Mouse (Mus musculus) spleen, postnatal 4 days (tissue): ENCODE measurements around the gene Ccdc136.
"Not testable (repeated sequence)": the region's sequence is repeated elsewhere in the genome, so short reads cannot be mapped to it uniquely, and the experiment has no call there.

Experiments
- DNase-seq, 2 experiments: peaks; one replicate each; pipeline ENCODE4 v3.0.0; 2022; ENCODE audit warnings: low spot score in 2 of 2

The Ccdc136 gene

DNA sequence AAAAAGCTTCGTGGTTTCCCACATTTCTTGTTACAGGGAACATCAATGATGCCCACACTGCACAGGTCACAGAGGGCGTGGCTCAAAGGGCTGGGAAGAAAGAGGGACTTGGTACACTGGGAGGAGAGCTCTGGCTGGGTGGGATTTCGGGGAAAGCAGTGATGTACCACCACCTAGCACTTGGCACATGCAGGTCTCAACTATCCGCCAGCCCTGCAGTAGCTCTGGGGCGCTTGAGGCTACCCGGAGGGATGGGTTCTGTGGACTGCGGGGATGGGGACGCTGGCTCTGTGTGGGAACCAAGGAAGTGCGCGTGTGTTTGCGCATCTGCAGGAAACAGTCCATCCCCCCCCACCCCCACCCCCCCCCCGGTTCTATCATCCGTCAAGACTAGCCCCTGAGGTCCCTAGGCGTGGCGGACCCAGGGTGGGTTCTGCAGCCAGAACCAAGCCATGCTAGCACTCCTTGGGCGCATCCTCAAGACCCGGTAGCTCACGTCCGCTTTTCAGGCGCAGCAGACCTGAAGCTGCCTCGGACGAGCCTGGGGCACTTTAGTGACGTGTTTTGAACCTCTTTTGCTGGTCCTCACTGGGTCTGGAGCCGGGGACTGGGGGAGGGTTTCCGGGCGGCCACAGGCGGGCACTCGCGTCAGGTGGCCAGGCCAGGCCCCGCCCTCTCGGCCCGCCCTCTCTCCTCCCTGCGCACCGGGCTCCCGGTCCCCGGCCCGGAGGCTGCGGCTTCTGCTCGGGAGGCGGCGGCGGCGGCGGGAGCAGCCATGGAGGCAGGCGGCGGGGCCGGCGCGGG is at the start of gene Ccdc136:
TSS of gene Ccdc136 (plus strand) at position 400 of the 804 bp plus-strand sequence.
- DNase-seq = no peak

DNA sequence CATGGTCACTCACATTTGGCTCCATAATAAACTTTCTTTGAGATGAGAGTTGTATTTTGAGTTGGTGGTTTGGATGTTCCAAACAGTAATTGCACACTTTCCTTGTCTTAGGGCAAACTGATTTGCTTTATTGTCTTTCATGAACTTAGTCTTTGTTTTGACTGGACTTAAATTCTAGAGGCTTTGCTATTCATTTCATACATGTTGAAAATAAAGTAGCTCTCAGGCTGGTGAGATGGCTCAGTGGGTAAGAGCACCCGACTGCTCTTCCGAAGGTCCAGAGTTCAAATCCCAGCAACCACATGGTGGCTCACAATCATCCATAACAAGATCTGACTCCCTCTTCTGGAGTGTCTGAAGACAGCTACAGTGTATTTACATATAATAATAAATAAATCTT is 49.6 kb upstream of the Ccdc136 start:
- DNase-seq = not testable (repeated sequence)

DNA sequence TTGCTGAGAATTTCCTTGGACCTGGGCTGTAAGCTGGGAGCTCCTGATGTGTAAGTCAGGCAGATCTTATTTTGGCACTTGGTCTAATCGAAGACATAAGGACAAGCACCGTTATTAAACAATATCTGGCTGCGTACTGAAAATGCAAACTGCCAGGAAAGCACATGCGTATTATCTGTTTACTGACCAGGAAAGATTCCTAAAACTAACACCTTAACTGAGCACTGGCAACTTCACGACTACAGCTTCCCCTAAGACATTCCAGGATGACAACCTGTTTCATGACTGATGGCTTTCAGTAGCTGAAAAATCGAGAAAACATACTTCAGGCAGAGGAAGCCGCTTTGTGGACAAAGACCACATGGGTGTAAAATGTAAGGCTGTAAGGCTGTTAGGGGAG is 48.9 kb upstream of the Ccdc136 start:
- no peak for DNase-seq

DNA sequence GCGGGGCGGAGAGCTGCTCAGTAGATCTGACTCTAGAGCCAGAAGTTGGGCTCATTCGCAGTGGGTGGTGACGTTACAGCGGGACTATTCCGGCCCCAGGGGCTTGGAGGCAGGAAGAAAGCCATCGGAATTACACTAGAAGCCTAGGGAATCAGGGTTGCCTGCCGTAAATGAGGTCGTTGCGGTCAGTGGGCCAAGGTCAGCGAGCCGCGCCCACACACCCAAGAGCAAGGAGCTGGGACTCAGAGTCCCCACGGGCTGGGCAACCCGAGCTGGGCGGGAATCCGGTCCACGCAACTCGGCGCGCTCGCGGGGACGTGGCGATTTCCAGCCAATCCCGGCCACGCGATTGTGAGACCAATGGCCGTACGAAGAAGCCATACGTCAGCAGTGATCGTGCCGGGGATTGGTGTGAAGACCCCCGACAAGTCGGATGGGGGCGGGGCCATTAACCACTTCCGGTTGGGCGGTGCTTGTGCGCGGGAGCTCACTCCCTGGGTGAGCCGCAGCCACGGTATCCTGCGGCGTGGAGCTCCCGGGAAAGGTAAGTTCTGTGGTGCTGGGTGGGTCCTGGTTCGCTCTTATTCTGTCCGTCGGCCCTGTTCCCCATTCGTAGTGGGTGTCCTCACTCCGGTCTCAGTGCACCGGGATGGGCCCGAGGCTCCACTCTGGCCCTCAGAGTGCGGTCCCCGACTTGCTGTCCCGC is 48.3 kb upstream of the Ccdc136 start, which contains the start of gene Calu:
TSS of gene Calu (plus strand) at position 405 of the 706 bp plus-strand sequence.
- peak; percentile 99 for DNase-seq

DNA sequence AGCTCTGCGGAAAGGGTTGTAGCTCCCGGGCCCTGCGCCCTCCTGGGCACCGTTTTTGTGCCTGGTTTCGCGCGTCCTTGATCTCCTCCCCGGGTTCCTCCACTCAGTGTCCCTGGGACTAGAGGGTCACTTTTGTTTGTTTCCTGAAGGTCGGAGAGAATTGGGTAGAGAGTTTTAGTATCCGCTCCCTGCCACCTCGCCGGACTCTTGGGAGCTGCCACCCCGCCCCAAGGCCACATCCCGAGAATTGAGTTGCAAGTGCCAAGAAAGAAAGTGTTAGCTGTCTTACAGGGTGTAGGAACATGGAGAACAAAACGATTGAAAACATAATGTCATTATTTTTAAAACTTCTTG is 47.8 kb upstream of the Ccdc136 start:
- no peak for DNase-seq

DNA sequence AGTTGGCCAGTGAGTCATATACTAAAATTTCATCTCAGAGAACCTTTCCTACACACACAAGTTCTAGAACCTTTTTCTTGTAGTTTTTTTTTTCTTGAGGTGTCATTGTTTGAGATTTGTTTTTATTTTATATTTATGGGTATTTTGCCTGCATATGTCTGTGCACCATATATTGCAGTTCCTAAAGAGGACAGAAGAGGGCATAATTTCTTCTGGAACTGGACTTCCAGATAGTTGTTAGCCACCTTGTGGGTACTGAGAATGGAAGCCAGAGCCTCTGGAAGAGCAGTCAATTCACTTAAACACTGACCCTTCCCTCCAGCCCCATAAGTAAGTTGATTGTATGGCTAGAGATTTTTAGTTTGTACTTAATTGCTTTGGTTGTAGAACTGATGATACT is 44.5 kb upstream of the Ccdc136 start:
- DNase-seq = no peak

DNA sequence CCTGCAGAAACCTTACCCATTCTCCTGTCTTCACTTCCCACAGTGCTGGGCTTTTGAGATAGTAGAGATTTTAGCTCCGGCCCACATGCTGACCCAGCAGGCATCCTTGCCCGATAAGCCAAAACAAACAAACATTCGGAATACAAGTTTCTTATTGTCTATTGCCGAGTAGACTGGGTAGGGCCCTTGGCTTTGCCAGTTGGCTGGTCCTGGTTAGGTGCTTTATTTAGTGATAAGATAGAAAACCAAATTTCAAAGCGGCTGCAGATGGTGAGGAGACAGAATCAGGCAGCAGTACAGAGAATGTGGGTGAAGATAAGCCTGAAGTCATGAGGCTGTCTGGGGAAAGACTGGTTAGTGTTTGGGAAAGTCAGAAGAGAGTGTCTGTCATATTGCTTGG is 43.3 kb upstream of the Ccdc136 start:
- no peak for DNase-seq

DNA sequence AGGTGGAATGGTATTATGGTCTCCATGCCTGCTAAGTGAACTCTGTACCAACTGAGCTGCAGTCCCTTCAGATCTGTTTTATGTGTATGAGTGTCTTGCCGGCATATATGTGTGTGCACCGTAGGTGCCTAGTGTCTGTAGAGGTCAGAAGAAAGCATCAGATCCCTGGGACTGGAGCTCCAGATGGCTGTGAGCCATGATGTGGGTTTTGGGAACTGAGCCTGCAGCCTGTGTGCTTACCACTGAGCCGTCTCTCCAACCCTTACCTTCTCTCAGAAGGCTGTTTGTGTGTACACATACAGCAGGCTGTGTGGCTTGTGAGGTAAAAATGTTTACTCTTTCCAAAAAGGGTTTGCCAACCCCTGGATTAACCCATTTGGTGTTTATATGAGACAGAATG is 36.7 kb upstream of the Ccdc136 start:
- DNase-seq = no peak

DNA sequence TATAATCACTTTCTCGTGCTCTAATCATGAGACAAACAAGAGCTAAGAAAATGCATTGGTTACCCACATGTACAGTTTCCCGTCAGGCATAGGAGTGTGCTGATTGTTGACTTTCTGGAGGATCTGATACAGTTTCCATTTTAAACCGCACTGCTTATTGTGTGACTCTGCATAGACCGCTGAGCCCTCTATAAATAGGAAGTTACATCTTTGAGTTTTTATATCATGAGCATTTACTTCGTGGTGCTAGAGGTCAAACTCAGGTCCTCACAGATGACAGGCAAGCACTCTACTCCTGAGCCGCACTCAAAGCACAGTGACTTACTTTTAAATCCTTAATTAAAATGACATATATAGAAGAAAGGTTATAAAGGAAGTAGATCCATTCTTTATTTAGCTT is 35.9 kb upstream of the Ccdc136 start:
- DNase-seq = no peak

DNA sequence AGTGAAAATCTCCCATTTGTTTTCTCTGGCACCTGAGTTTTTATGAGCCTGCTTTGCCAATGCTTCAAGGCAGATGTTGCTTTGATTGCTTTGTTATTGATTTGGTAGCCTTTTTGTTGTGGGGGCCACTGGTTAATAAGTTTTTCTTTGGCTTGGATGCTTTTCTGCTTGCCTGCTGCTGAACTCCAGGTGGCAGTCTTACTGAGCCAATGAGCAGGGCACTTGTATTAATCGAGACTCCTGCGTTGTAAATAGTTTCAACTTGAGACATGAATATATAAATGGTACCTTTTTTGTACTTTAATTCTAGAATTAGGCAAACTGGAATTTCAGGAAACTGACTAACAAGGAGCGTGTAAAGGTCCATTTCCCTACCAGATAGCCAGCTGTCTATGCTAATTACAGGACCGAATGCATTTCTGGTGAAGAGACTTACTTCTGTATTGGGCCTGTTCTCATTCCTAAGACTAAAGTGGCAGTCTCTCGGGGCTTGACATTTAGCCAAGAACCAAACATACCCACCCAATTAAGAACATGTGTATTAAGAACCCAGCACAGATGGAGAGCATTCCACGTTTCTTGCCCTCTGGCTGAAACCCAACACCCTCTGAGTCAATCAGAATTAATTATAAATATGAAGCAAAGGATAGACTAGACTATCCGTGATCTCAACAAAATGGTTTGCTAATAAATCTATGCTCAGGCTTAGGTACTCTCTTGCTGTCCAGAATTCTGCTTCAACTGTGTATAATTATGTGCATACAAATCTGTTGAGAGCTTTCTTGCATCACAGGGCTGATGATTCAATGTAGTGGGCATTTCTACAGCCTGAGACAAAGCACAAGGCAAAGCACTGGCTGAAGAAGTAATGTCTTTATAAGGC is 33.6 kb upstream of the Ccdc136 start:
- DNase-seq = no peak

DNA sequence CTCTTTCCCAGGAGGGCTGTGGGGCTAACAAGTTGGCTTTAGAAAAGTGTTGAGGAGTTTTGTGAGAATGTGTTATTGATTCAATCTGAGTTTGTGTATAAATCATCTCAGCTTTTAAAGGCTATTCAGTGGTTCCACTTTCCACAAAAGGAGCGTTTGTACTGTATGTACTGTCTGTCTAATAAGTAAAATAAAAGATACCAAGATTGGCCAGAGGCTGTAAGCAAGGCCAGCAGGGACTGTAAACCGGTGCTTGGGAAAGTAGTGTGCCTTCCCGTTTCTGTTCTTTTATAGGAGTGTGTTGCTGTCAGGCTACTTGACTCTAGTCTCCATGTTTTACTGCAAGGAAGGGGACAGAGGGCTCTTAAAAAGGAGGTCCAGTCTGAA is 33.0 kb upstream of the Ccdc136 start:
- no peak for DNase-seq

DNA sequence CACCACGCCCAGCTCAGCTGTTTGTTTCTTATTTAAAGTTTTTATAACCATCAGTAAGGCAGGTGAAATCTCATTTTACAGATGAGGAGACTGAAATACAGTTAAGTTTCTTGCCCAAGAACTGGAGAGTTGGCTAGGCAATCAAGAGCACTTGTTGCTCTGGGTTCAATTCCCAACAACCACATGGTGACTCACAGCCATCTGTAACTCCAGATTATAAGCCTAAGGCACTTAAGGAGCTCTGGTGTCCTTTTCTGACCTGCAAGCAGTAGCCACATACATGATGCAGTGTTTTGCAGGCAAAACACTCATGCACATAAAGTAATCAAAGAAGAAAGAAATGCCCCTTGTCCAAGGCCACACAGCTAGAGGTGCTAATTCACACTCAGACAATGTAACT is 30.8 kb upstream of the Ccdc136 start:
- no peak for DNase-seq

DNA sequence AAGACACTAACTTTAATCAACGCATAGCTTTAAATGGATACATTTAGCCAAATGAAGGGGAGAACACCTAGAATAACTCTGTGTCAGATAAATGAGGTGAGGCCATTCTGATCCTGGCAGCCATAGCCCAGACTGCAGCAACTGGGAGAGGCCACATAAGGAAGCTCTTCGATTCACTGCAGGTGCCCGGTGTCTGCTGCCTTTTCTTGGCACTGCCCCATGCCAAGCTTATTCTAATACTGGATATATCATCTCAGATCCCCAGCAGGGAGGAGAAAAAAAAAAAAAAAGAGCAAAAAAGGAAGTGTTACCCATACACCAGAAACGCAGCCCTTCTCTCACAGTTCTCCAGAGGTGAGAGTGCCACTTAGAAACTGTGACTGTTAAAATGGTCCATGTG is 18.7 kb upstream of the Ccdc136 start:
- DNase-seq = no peak

DNA sequence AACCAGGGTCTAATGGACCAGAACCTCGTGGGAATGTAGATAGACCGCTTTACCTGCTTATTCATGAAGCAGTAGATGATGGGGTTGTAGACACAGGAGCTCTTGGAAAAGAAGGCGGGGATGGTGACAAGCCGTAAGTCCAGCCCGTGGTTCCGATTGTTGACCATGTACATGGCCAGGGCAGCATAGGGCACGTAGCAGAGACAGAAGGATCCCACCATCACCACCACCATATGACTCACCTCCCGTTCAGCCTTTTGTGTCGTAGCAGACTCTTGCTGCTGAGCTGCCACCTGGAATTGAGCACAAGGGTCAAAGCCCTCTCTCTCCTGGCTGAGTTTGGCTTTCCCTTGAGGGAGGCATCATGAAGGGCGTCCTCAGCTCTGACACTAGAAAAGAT is 17.4 kb upstream of the Ccdc136 start:
- DNase-seq = no peak

DNA sequence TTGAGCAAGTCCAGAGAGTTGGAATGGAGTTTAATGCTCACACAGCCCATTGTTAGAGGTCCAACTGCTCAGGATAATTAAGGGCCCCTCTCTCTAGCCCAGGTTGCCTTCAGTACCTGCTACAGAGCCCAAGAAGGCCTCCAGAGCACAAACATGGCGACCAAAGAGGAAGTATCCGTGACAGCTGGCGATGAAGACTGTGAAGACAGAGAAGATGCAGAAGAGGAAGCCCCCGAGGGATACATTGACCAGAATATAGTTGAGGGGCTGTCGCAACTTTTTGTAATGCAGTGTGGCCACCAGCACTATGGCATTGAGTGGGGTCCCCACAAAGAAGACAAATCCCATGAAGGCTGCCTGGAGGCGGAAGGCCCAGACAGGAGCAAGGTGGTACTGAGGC is 16.2 kb upstream of the Ccdc136 start:
- no peak for DNase-seq

DNA sequence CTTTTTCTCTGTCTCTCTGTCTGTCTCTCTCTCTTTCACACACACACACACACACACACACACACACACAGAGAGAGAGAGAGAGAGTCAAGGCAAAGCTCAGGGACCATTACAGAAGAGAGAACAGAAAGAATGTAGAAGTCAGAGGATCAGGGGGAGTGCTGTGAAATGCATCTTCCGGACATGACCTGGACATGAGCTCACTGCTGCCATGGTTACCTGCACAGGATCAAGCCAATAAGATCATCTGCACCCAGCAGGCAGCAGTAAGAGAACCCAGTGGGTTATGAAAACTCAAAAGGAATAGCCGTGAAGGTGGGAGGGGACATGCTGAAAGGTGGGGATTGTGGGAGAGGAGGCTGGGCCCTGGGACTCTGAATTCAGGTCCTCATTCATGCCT is 13.7 kb upstream of the Ccdc136 start:
- DNase-seq = no peak

DNA sequence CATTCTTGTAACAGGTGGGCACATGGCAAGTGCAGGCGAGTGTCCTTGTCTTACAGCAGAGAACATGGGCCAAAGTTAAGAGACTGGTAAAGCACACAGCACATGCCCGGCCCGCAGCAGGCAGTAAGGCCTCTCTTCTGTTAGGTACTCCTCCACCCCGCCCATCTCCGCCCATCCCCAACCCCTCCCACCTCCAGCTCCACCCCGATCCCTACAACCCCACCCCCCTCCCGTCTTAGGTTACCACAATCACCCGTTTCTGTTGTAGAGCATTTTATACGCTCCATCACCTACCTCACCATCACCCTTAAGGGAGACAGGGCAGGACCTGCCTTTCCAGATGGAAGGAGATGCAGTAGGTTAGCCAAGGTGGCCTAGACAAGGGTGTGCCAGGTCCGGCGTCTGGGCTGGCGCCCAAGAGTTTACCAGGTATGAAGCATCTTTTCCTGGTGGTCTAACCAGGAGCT is 8.0 kb upstream of the Ccdc136 start, which contains the start of gene Opn1sw:
TSS of gene Opn1sw (minus strand) at position 417 of the 467 bp plus-strand sequence.
- DNase-seq = peak in 1 of 2 experiments; percentile 54

DNA sequence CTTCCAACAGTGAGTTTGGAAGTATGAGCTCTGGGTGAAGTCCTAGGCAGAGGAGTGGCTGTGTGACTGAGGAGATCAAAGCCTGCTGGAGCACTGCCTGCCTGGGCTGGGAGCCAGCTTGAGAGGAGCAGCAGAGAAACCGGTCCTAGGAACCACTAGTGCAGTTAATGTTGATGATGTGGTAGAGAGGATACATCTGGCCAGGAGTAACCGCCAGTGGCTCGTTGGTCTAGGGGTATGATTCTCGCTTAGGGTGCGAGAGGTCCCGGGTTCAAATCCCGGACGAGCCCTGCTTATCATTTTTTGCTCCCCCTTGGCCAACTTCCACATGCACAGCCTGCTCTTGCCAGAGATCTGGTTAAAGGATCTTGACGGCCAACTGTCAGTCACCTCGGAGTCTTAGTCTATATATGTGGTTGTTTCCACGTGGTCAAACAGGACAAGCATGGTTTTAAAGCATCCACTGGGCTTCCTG is 7.5 kb upstream of the Ccdc136 start:
- DNase-seq = peak; percentile 26 to 62

DNA sequence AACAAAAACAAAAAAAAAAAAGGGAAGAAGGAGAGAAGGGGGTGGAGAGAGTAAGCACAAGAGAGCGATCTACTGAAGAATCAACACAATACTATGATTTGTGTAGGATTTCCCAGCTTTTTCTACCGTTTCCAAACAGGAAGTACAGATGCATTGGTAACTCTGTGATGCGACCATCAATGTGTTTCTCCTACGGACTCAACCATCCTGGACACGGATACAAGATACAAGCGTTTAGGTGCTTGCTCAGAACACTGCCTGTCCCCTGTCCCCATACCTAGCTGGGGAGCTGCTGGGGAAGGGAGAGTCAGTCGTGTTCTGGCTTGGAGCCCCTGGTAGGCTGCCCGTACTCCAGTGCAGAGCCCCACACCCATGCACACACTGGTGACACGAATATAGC is 6.7 kb upstream of the Ccdc136 start:
- DNase-seq = no peak

DNA sequence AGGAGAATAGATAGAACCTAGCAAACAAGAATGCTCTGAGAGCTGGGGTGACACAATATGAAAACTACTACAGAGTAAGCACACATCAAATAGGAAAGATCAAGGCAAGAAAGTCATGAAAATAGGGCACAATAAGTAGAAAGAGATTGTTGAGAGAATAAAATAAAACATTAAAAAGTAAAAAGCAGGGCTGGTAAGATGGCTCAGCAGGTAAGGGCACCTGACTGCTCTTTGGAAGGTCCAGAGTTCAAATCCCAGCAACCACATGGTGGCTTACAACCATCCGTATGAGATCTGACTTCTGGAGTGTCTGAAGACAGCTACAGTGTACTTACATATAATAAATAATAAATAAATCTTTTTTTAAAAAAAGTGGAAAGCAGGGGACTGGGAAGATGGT is 5.6 kb upstream of the Ccdc136 start:
- DNase-seq = not testable (repeated sequence)

DNA sequence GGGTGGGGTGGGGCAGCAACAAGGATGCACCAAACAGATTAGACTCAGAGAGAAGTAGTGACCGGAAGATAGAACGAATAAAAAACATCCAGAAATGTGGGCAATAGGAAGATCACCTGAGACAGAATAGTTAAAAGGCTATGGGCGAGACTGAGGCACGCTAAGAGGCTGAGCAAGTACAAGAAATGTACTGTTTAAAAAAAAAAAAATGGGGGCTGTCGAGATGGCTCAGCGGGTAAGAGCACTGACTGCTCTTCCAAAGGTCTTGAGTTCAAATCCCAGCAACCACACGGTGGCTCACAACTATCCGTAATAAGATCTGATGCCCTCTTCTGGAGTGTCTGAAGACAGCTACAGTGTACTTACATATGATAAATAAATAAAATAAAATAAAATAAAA is 4.9 kb upstream of the Ccdc136 start:
- DNase-seq = not testable (repeated sequence)

DNA sequence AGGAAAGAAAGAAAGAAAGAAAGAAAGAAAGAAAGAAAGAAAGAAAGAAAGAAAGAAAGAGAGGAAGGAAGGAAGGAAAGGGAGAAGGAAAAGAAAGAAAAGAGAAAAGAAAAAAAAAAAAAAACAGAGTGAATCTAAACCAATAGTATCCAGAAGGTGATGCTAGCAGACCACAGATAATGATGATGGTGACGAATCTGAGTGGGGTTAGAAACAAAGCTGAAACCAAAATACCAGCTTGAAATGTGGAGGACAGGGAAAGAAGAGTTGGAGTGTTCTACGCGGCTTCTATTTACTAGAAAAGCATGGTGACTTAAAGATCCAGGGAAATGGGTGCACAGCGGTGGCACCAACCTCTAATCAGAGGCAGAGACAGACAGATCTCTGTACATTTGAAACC is 4.3 kb upstream of the Ccdc136 start:
- DNase-seq = no peak
